Mouse (Mus musculus) lung, adult 2 months (tissue): ENCODE measurements around the gene Nxpe4.

Experiments
- CTCF ChIP-seq: fragments of 200-500 bp; IDR thresholded peaks from 2 replicates; pipeline ENCODE4 v1.5.1; 2011; ENCODE audit warnings: mild to moderate bottlenecking, low read length, control low read depth; ENCODE audit not compliant: insufficient read depth
- POLR2A ChIP-seq: fragments of 200-500 bp; IDR thresholded peaks from 2 replicates; pipeline ENCODE4 v1.6.1; 2011; ENCODE audit warnings: low read depth, mild to moderate bottlenecking, control low read depth, low read length, borderline replicate concordance; ENCODE audit errors: extremely low read depth

GRCm38 (mm10) chr9:48311241-48311640 is 149.4 kb downstream of the Nxpe4 start:
- no peak for TF ChIP-seq CTCF
- TF ChIP-seq POLR2A = no peak
